Mouse (Mus musculus) embryonic facial prominence, embryonic 14.5 days (tissue): Measurements from ENCODE around the gene Snai1. TPM values are rescaled to one million over a fixed set of nuclear protein-coding genes. Genes with fewer than 3 reads are reported as not detected.

ENCODE experiments used
- ATAC-seq: fragments of 200-750 bp; cut with Nextera tagmentation; 2 replicates; pipeline ENCODE4 v1.8.0; 2017; ENCODE audit warnings: low read depth, moderate number of reproducible peaks, moderate TSS enrichment
- DNase-seq: peaks from one replicate; pipeline ENCODE4 v3.0.0-alpha.2; 2015; ENCODE audit warnings: low spot score
- H3K27ac ChIP-seq: fragments of 300-500 bp; sonication (generic); replicated peaks from 2 replicates; pipeline ENCODE4 v1.5.1; 2014; ENCODE audit warnings: low read depth, mild to moderate bottlenecking, low read length, moderate library complexity
- H3K27me3 ChIP-seq: fragments of 300-500 bp; sonication (generic); replicated peaks from 2 replicates; pipeline ENCODE4 v1.6.1; 2014; ENCODE audit warnings: low read length; ENCODE audit not compliant: control insufficient read depth, insufficient read depth
- H3K36me3 ChIP-seq: fragments of 300-500 bp; sonication (generic); 2 replicates; pipeline ENCODE4 v1.6.1; 2014; ENCODE audit warnings: low read length, mixed read lengths; ENCODE audit not compliant: control insufficient read depth, insufficient read depth
- H3K4me1 ChIP-seq: fragments of 300-500 bp; sonication (generic); 2 replicates; pipeline ENCODE4 v1.6.1; 2014; ENCODE audit warnings: antibody characterized with exemption, low read length; ENCODE audit not compliant: control insufficient read depth, insufficient read depth
- H3K4me2 ChIP-seq: fragments of 300-500 bp; sonication (generic); 2 replicates; pipeline ENCODE4 v1.6.1; 2014; ENCODE audit warnings: low read depth, mild to moderate bottlenecking, low read length, moderate library complexity, mixed read lengths
- H3K4me3 ChIP-seq: fragments of 300-500 bp; sonication (generic); 2 replicates; pipeline ENCODE4 v1.5.1; 2014; ENCODE audit warnings: low read depth, mild to moderate bottlenecking, low read length
- H3K9ac ChIP-seq: fragments of 300-500 bp; sonication (generic); 2 replicates; pipeline ENCODE4 v1.6.1; 2014; ENCODE audit warnings: low read depth, mild to moderate bottlenecking, low read length, moderate library complexity, mixed read lengths
- H3K9me3 ChIP-seq: fragments of 300-500 bp; sonication (generic); 2 replicates; pipeline ENCODE4 v1.6.1; 2016; ENCODE audit warnings: low read length; ENCODE audit not compliant: control insufficient read depth
- WGBS: fragments of 180-500 bp; shearing (Covaris S2); extraction: QIAGEN DNeasy Blood & Tissue Kit; methylation state at CpG from one replicate; pipeline ENCODE4 v1.1.7; 2014; 5-methylcytosine and 5-hydroxymethylcytosine counted together
- polyA plus RNA-seq: library from polyadenylated mRNA; unstranded; fragments of >200 nt; fragmentation: Nextera tagmentation; extraction: Ambion mirVana; gene quantifications from 2 replicates; pipeline ENCODE4 v1.2.1, GENCODE M21; 2014

Snai1 gene
- polyA plus RNA-seq, 1 experiment from 2014 or later: 64.1 TPM

GRCm38 (mm10) chr2:167565312-167565656 is 27.3 kb downstream of the Snai1 start:
- DNase-seq: no peak
- H3K27me3 ChIP-seq: no peaks in the 10 kb centered on the region
- peak overlapping the region; percentile 13; the same call in 1 of the 2 replicates for H3K4me3 ChIP-seq
- H3K36me3 ChIP-seq: no peaks in the 10 kb centered on the region
- no peaks in the 10 kb centered on the region for H3K9me3 ChIP-seq
- peaks cover 44% of the 10 kb centered on the region for H3K4me1 ChIP-seq
- H3K4me2 ChIP-seq: peak overlapping the region; percentile 46
- H3K27ac ChIP-seq: peak overlapping the region; percentile 92
- 29% methylated on average over 3 of the region's 3 CpGs for WGBS
- H3K9ac ChIP-seq: peak overlapping the region; percentile 37; the same call in 1 of the 2 replicates
- ATAC-seq: no peak

- H3K4me3 ChIP-seq: peak overlapping the region; percentile 13; the same call in 1 of the 2 replicates
- H3K4me2 ChIP-seq: peak overlapping the region; percentile 46
- ATAC-seq (peak; percentile 73), DNase-seq (peak; percentile 95)
- H3K4me1 ChIP-seq: peaks cover 43% of the 10 kb centered on the region
- no peaks in the 10 kb centered on the region for H3K27me3 ChIP-seq
- H3K9me3 ChIP-seq: no peaks in the 10 kb centered on the region
- peak overlapping the region; percentile 37; the same call in 1 of the 2 replicates for H3K9ac ChIP-seq
- peak overlapping the region; percentile 92 for H3K27ac ChIP-seq
- H3K36me3 ChIP-seq: no peaks in the 10 kb centered on the region
- 7% methylated on average over 19 of the region's 19 CpGs for WGBS
These were observed 27.7 kb downstream of the Snai1 start for GRCm38 (mm10) chr2:167565682-167566081.

GRCm38 (mm10) chr2:167568112-167568511 is 30.1 kb downstream of the Snai1 start:
- DNase-seq: no peak
- ATAC-seq: no peak
- Histone ChIP-seq H3K9ac (no peak overlapping the region; the same call in 1 of the 2 replicates), H3K4me2 (no peak overlapping the region), H3K36me3 (no peaks in the 10 kb centered on the region), H3K9me3 (no peaks in the 10 kb centered on the region), H3K27ac (no peak overlapping the region; the same call in 1 of the 2 replicates), H3K27me3 (no peaks in the 10 kb centered on the region), H3K4me3 (no peak overlapping the region), H3K4me1 (peaks cover 29% of the 10 kb centered on the region)
- WGBS: 71% methylated on average over 9 of the region's 9 CpGs

GRCm38 (mm10) chr2:167569934-167570651 is 32.1 kb downstream of the Snai1 start:
- no peak overlapping the region for H3K4me3 ChIP-seq
- DNase-seq (peak; percentile 91), ATAC-seq (peak; percentile 62)
- H3K4me1 ChIP-seq: peaks cover 9% of the 10 kb centered on the region
- H3K27ac ChIP-seq: peak overlapping the region; percentile 85
- no peak overlapping the region for H3K9ac ChIP-seq
- no peaks in the 10 kb centered on the region for H3K9me3 ChIP-seq
- H3K4me2 ChIP-seq: no peak overlapping the region
- 42% methylated on average over 13 of the region's 13 CpGs for WGBS
- H3K36me3 ChIP-seq: no peaks in the 10 kb centered on the region
- H3K27me3 ChIP-seq: no peaks in the 10 kb centered on the region

GRCm38 (mm10) chr2:167570815-167571214 is 32.8 kb downstream of the Snai1 start:
- no peak for ATAC-seq

GRCm38 (mm10) chr2:167571442-167572220 is 33.6 kb downstream of the Snai1 start:
- H3K9ac ChIP-seq: no peak overlapping the region

More at GRCm38 (mm10) chr2:167570815-167571214, 32.8 kb downstream of the Snai1 start:
- Histone ChIP-seq H3K27me3 (no peaks in the 10 kb centered on the region), H3K9ac (no peak overlapping the region), H3K27ac (peak overlapping the region; percentile 85), H3K4me3 (no peak overlapping the region), H3K4me1 (peaks cover 4% of the 10 kb centered on the region; the same call in 1 of the 2 replicates), H3K36me3 (no peaks in the 10 kb centered on the region), H3K4me2 (no peak overlapping the region), H3K9me3 (no peaks in the 10 kb centered on the region)
- WGBS: 88% methylated on average over 6 of the region's 6 CpGs
- no peak for DNase-seq

GRCm38 (mm10) chr2:167574814-167575213 is 36.8 kb downstream of the Snai1 start:
- Histone ChIP-seq H3K36me3 (no peaks in the 10 kb centered on the region), H3K27ac (no peak overlapping the region), H3K27me3 (no peaks in the 10 kb centered on the region), H3K4me1 (peaks cover 3% of the 10 kb centered on the region; the same call in 1 of the 2 replicates), H3K9ac (no peak overlapping the region), H3K4me2 (no peak overlapping the region), H3K4me3 (no peak overlapping the region), H3K9me3 (no peaks in the 10 kb centered on the region)
- 60% methylated on average over 9 of the region's 9 CpGs for WGBS
- DNase-seq (no peak), ATAC-seq (no peak)

More at GRCm38 (mm10) chr2:167571442-167572220, 33.6 kb downstream of the Snai1 start:
- Histone ChIP-seq H3K27ac (no peak overlapping the region), H3K9me3 (no peaks in the 10 kb centered on the region), H3K4me3 (no peak overlapping the region), H3K4me1 (peaks cover 3% of the 10 kb centered on the region; the same call in 1 of the 2 replicates), H3K36me3 (no peaks in the 10 kb centered on the region), H3K27me3 (no peaks in the 10 kb centered on the region), H3K4me2 (no peak overlapping the region)
- 75% methylated on average over 18 of the region's 18 CpGs for WGBS
- DNase-seq: no peak
- no peak for ATAC-seq

GRCm38 (mm10) chr2:167575581-167575980 is 37.6 kb downstream of the Snai1 start:
- Histone ChIP-seq H3K9me3 (no peaks in the 10 kb centered on the region), H3K27ac (no peak overlapping the region), H3K36me3 (no peaks in the 10 kb centered on the region), H3K4me3 (no peak overlapping the region), H3K4me1 (peaks cover 3% of the 10 kb centered on the region; the same call in 1 of the 2 replicates), H3K9ac (no peak overlapping the region), H3K27me3 (no peaks in the 10 kb centered on the region), H3K4me2 (no peak overlapping the region)
- no peak for DNase-seq
- 81% methylated on average over 7 of the region's 7 CpGs for WGBS
- ATAC-seq: no peak
